In the genomic region with DNA sequence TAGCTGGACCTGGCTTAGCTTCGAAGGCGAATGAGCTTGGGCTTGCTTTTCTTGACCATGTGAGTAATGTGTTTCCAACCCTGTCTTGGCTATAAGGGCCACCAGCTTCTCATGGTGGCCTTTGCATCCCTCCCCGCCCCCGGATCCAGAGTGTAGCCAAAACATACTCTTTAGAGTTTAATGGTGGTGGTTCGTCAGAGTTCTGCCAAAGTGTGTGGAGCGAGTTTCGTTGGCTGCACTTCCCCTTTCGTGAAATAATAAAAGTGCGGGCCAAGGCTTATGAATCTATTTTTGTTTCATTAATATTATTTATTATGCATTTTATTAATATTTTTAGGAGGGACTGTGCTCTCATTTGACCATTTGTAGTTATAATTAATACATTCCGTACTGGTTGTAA, we compare ENCODE assay signal across 15 mouse cellular contexts. TPM values are rescaled to one million over a fixed set of nuclear protein-coding genes. Genes with fewer than 3 reads are reported as not detected.
A peak's percentile ranks its signal among the peaks of the same experiment; 100 is the strongest.
DNase-seq lines count a peak whose midpoint lies in the region; ATAC-seq lines count a peak whose summit lies in the region.
"Had no signal": no experiment of that assay in that cellular context is flagged by ENCODE, and none has a peak within 500 bp of the region (broad histone marks: within the 10 kb centered on the region; RNA-seq: fewer than 3 reads in every experiment).

No protein-coding gene starts in this region.

- H3K27me3 ChIP-seq in embryonic facial prominence, embryonic 15.5 days: no peaks in the 10 kb centered on the region
- H3K27me3 ChIP-seq in hindbrain, embryonic 15.5 days: no peaks in the 10 kb centered on the region

- H3K4me3 ChIP-seq in embryonic facial prominence, embryonic 15.5 days (replicated peaks): no peak overlapping the region
- no peak overlapping the region for H3K4me3 ChIP-seq in hindbrain, embryonic 15.5 days

- peaks cover 73% of the 10 kb centered on the region for H3K4me1 ChIP-seq in embryonic facial prominence, embryonic 15.5 days
- peaks cover 87% of the 10 kb centered on the region for H3K4me1 ChIP-seq in hindbrain, embryonic 15.5 days (replicated peaks)

- peak overlapping the region; percentile 17; the same call in 1 of the 2 replicates for H3K27ac ChIP-seq in embryonic facial prominence, embryonic 15.5 days (replicated peaks)
- no peak overlapping the region for H3K27ac ChIP-seq in hindbrain, embryonic 15.5 days (replicated peaks)

- peak; percentile 73 for DNase-seq in heart, adult 11 months
- DNase-seq in heart, postnatal 4 days: no peak
- no peak for DNase-seq in cerebellum, adult 18-20 months
- DNase-seq in urinary bladder, adult 2 months (ENCODE audit: low spot score): no peak
- DNase-seq in MN1 (ENCODE audit: low spot score): no peak
- DNase-seq: adrenal gland, adult 8-10 months; gastrocnemius, postnatal 25 days; heart, postnatal 36 days; kidney, postnatal 4 days; retina, postnatal 1 day; thymus, postnatal 4 days had no signal

- no peak overlapping the region for H3K9ac ChIP-seq in embryonic facial prominence, embryonic 15.5 days
- no peak overlapping the region for H3K9ac ChIP-seq in hindbrain, embryonic 15.5 days

- 71% methylated on average over 10 of the region's 10 CpGs for WGBS in embryonic facial prominence, embryonic 15.5 days
- 73% methylated on average over 10 of the region's 10 CpGs for WGBS in hindbrain, embryonic 15.5 days

- no peaks in the 10 kb centered on the region for H3K36me3 ChIP-seq in embryonic facial prominence, embryonic 15.5 days
- no peaks in the 10 kb centered on the region for H3K36me3 ChIP-seq in hindbrain, embryonic 15.5 days

- ATAC-seq in embryonic facial prominence, embryonic 15.5 days (ENCODE audit: insufficient number of reproducible peaks, low FRiP score, low TSS enrichment, low read depth): no peak
- no peak for ATAC-seq in hindbrain, embryonic 15.5 days (ENCODE audit: low FRiP score, low read depth)
- peak; percentile 70 for ATAC-seq in megakaryocyte, adult 5-6 weeks (ENCODE audit: poor library complexity, severe bottlenecking)

- no peaks in the 10 kb centered on the region for H3K9me3 ChIP-seq in embryonic facial prominence, embryonic 15.5 days (replicated peaks)
- no peaks in the 10 kb centered on the region for H3K9me3 ChIP-seq in hindbrain, embryonic 15.5 days

- no peak overlapping the region for H3K4me2 ChIP-seq in embryonic facial prominence, embryonic 15.5 days (replicated peaks)
- H3K4me2 ChIP-seq in hindbrain, embryonic 15.5 days: peak overlapping the region; percentile 41

RNA-seq across cellular contexts. Expression of a gene that starts 21.4 kb away (rescaled TPM):
- 10 to 100 TPM in 1 of 2 experiments, 1 to 10 TPM in 1; 8.4 to 10.3 TPM for total RNA-seq in heart, postnatal 4 days (2021)
- 41.7 and 43.0 TPM in 2 replicates for polyA plus RNA-seq in embryonic facial prominence, embryonic 15.5 days (2015; fragmentation: Nextera tagmentation; extraction: Ambion mirVana)
- 93.1 and 116 TPM in 2 replicates for polyA plus RNA-seq in hindbrain, embryonic 15.5 days (2015; fragmentation: Nextera tagmentation; extraction: Ambion mirVana)
- total RNA-seq in megakaryocyte, adult 5-6 weeks (2015): 31.4 and 33.7 TPM in 2 replicates
- total RNA-seq in megakaryocyte, adult 5-6 weeks (2017): 16.2 and 34.6 TPM in 2 replicates
- polyA plus RNA-seq in urinary bladder, adult 2 months (2012; rRNA removed): 1.3 and 2.4 TPM in 2 replicates

RNA-seq across cellular contexts. Expression of a gene that starts 24.4 kb away (rescaled TPM):
- not detected for total RNA-seq in heart, postnatal 4 days (2021)
- polyA plus RNA-seq in embryonic facial prominence, embryonic 15.5 days (2015; fragmentation: Nextera tagmentation; extraction: Ambion mirVana): not detected in 2 replicates
- polyA plus RNA-seq in hindbrain, embryonic 15.5 days (2015; fragmentation: Nextera tagmentation; extraction: Ambion mirVana): not detected in 2 replicates
- total RNA-seq in megakaryocyte, adult 5-6 weeks (2015): not detected in 2 replicates
- not detected in 2 replicates for total RNA-seq in megakaryocyte, adult 5-6 weeks (2017)
- not detected in 2 replicates for polyA plus RNA-seq in urinary bladder, adult 2 months (2012; rRNA removed)
- total RNA-seq: adrenal gland, adult 8-10 months; gastrocnemius, postnatal 25 days; heart, postnatal 36 days; liver, adult 2 months had no signal
- polyA plus RNA-seq: liver, adult 2 months had no signal

Comparison
In these comparisons a context has a peak if more than half of its experiments do, and no peak if none do; other contexts are left out.
1. RNA of a gene that starts 21.4 kb away (polyA plus RNA-seq): 93.1 to 116 TPM in hindbrain, embryonic 15.5 days and 41.7 to 43.0 TPM in embryonic facial prominence, embryonic 15.5 days; 1.3 to 2.4 TPM in urinary bladder, adult 2 months; every median in the first group is over 10 times any median in the second.